Mouse (Mus musculus): ENCODE measurements at regions not wholly inside any gene's neighbourhood (a gene's known extent, or its start where the extent isn't known, plus 50 kb on each side); places are given as distances from the start of the nearest gene placed in this dataset.

- Histone ChIP-seq H3K36me3 (ENCODE audit: control insufficient read depth, insufficient read depth, low read length) (no peaks in the 10 kb centered on the region), H3K4me2 (ENCODE audit: low read depth, low read length, severe bottlenecking) (no peak overlapping the region), H3K27ac (ENCODE audit: low read depth, low read length) (no peak overlapping the region), H3K9me3 (ENCODE audit: control insufficient read depth, low read length) (no peaks in the 10 kb centered on the region), H3K4me1 (replicated peaks; ENCODE audit: control insufficient read depth, insufficient read depth, low read length) (no peaks in the 10 kb centered on the region), H3K27me3 (ENCODE audit: control insufficient read depth, insufficient read depth, low read length) (no peaks in the 10 kb centered on the region), H3K9ac (ENCODE audit: low read length) (no peak overlapping the region), H3K4me3 (ENCODE audit: low read depth, low read length) (no peak overlapping the region)
- WGBS = 27% methylated on average over 8 of the region's 8 CpGs
- DNase-seq (ENCODE audit: low spot score) = no peak
- ATAC-seq (replicated peaks; ENCODE audit: low FRiP score) = no peak
These were observed 86.5 kb upstream of the Gpr139 start for GRCm38 (mm10) chr7:119270826-119271420.

GRCm38 (mm10) chr7:119258222-119258621 is 73.8 kb upstream of the Gpr139 start:
- Histone ChIP-seq H3K9ac (ENCODE audit: low read length) (no peak overlapping the region), H3K27me3 (ENCODE audit: control insufficient read depth, insufficient read depth, low read length) (no peaks in the 10 kb centered on the region), H3K4me3 (ENCODE audit: low read depth, low read length) (no peak overlapping the region), H3K36me3 (ENCODE audit: control insufficient read depth, insufficient read depth, low read length) (no peaks in the 10 kb centered on the region), H3K27ac (ENCODE audit: low read depth, low read length) (no peak overlapping the region), H3K4me1 (replicated peaks; ENCODE audit: control insufficient read depth, insufficient read depth, low read length) (no peaks in the 10 kb centered on the region), H3K4me2 (ENCODE audit: low read depth, low read length, severe bottlenecking) (no peak overlapping the region), H3K9me3 (ENCODE audit: control insufficient read depth, low read length) (no peaks in the 10 kb centered on the region)
- 89% methylated on average over 3 of the region's 3 CpGs for WGBS
- no peak for ATAC-seq (replicated peaks; ENCODE audit: low FRiP score)
- no peak for DNase-seq (ENCODE audit: low spot score)

GRCm38 (mm10) chr7:119256916-119257315 is 72.5 kb upstream of the Gpr139 start:
- DNase-seq (ENCODE audit: low spot score) = no peak
- Histone ChIP-seq H3K27ac (ENCODE audit: low read depth, low read length) (no peak overlapping the region), H3K4me3 (ENCODE audit: low read depth, low read length) (no peak overlapping the region), H3K27me3 (ENCODE audit: control insufficient read depth, insufficient read depth, low read length) (no peaks in the 10 kb centered on the region), H3K4me1 (replicated peaks; ENCODE audit: control insufficient read depth, insufficient read depth, low read length) (no peaks in the 10 kb centered on the region), H3K4me2 (ENCODE audit: low read depth, low read length, severe bottlenecking) (no peak overlapping the region), H3K9me3 (ENCODE audit: control insufficient read depth, low read length) (no peaks in the 10 kb centered on the region), H3K9ac (ENCODE audit: low read length) (no peak overlapping the region), H3K36me3 (ENCODE audit: control insufficient read depth, insufficient read depth, low read length) (no peaks in the 10 kb centered on the region)
- no peak for ATAC-seq (replicated peaks; ENCODE audit: low FRiP score)
- WGBS = 90% methylated on average over 3 of the region's 3 CpGs

GRCm38 (mm10) chr7:119252742-119253141 is 68.3 kb upstream of the Gpr139 start:
- H3K4me2 ChIP-seq (ENCODE audit: low read depth, low read length, severe bottlenecking) = no peak overlapping the region
- no peaks in the 10 kb centered on the region for H3K36me3 ChIP-seq (ENCODE audit: control insufficient read depth, insufficient read depth, low read length)
- no peaks in the 10 kb centered on the region for H3K27me3 ChIP-seq (ENCODE audit: control insufficient read depth, insufficient read depth, low read length)
- H3K4me1 ChIP-seq (replicated peaks; ENCODE audit: control insufficient read depth, insufficient read depth, low read length) = no peaks in the 10 kb centered on the region
- H3K4me3 ChIP-seq (ENCODE audit: low read depth, low read length) = no peak overlapping the region
- 75% methylated on average over 2 of the region's 2 CpGs for WGBS
- H3K27ac ChIP-seq (ENCODE audit: low read depth, low read length) = no peak overlapping the region
- no peak for ATAC-seq (replicated peaks; ENCODE audit: low FRiP score)
- no peak for DNase-seq (ENCODE audit: low spot score)
- H3K9ac ChIP-seq (ENCODE audit: low read length) = no peak overlapping the region
- H3K9me3 ChIP-seq (ENCODE audit: control insufficient read depth, low read length) = no peaks in the 10 kb centered on the region

GRCm38 (mm10) chr7:119251679-119252078 is 67.3 kb upstream of the Gpr139 start:
- Histone ChIP-seq H3K27ac (ENCODE audit: low read depth, low read length) (no peak overlapping the region), H3K27me3 (ENCODE audit: control insufficient read depth, insufficient read depth, low read length) (no peaks in the 10 kb centered on the region), H3K9me3 (ENCODE audit: control insufficient read depth, low read length) (no peaks in the 10 kb centered on the region), H3K4me3 (ENCODE audit: low read depth, low read length) (no peak overlapping the region), H3K4me2 (ENCODE audit: low read depth, low read length, severe bottlenecking) (no peak overlapping the region), H3K4me1 (replicated peaks; ENCODE audit: control insufficient read depth, insufficient read depth, low read length) (no peaks in the 10 kb centered on the region), H3K9ac (ENCODE audit: low read length) (no peak overlapping the region), H3K36me3 (ENCODE audit: control insufficient read depth, insufficient read depth, low read length) (no peaks in the 10 kb centered on the region)
- ATAC-seq (replicated peaks; ENCODE audit: low FRiP score) = no peak
- no peak for DNase-seq (ENCODE audit: low spot score)
- 59% methylated on average over 1 of the region's 1 CpGs for WGBS

GRCm38 (mm10) chr7:119250381-119250780 is 66.0 kb upstream of the Gpr139 start:
- Histone ChIP-seq H3K36me3 (ENCODE audit: control insufficient read depth, insufficient read depth, low read length) (no peaks in the 10 kb centered on the region), H3K9me3 (ENCODE audit: control insufficient read depth, low read length) (no peaks in the 10 kb centered on the region), H3K27me3 (ENCODE audit: control insufficient read depth, insufficient read depth, low read length) (no peaks in the 10 kb centered on the region), H3K4me3 (ENCODE audit: low read depth, low read length) (no peak overlapping the region), H3K9ac (ENCODE audit: low read length) (no peak overlapping the region), H3K27ac (ENCODE audit: low read depth, low read length) (no peak overlapping the region), H3K4me1 (replicated peaks; ENCODE audit: control insufficient read depth, insufficient read depth, low read length) (no peaks in the 10 kb centered on the region), H3K4me2 (ENCODE audit: low read depth, low read length, severe bottlenecking) (no peak overlapping the region)
- WGBS = 88% methylated on average over 3 of the region's 3 CpGs
- ATAC-seq (replicated peaks; ENCODE audit: low FRiP score) (no peak), DNase-seq (ENCODE audit: low spot score) (no peak)

- H3K9ac ChIP-seq (ENCODE audit: low read length) = no peak overlapping the region
- ATAC-seq (replicated peaks; ENCODE audit: low FRiP score) (no peak), DNase-seq (ENCODE audit: low spot score) (no peak)
- no peaks in the 10 kb centered on the region for H3K27me3 ChIP-seq (ENCODE audit: control insufficient read depth, insufficient read depth, low read length)
- no peak overlapping the region for H3K4me3 ChIP-seq (ENCODE audit: low read depth, low read length)
- no peaks in the 10 kb centered on the region for H3K9me3 ChIP-seq (ENCODE audit: control insufficient read depth, low read length)
- H3K27ac ChIP-seq (ENCODE audit: low read depth, low read length) = no peak overlapping the region
- 80% methylated on average over 5 of the region's 5 CpGs for WGBS
- H3K4me2 ChIP-seq (ENCODE audit: low read depth, low read length, severe bottlenecking) = no peak overlapping the region
- H3K4me1 ChIP-seq (replicated peaks; ENCODE audit: control insufficient read depth, insufficient read depth, low read length) = no peaks in the 10 kb centered on the region
- no peaks in the 10 kb centered on the region for H3K36me3 ChIP-seq (ENCODE audit: control insufficient read depth, insufficient read depth, low read length)
These were observed 60.4 kb upstream of the Gpr139 start for GRCm38 (mm10) chr7:119244785-119245184.

- Histone ChIP-seq H3K9me3 (ENCODE audit: control insufficient read depth, low read length) (no peaks in the 10 kb centered on the region), H3K4me1 (replicated peaks; ENCODE audit: control insufficient read depth, insufficient read depth, low read length) (no peaks in the 10 kb centered on the region), H3K27me3 (ENCODE audit: control insufficient read depth, insufficient read depth, low read length) (no peaks in the 10 kb centered on the region), H3K9ac (ENCODE audit: low read length) (no peak overlapping the region), H3K36me3 (ENCODE audit: control insufficient read depth, insufficient read depth, low read length) (no peaks in the 10 kb centered on the region), H3K4me2 (ENCODE audit: low read depth, low read length, severe bottlenecking) (no peak overlapping the region), H3K27ac (ENCODE audit: low read depth, low read length) (no peak overlapping the region), H3K4me3 (ENCODE audit: low read depth, low read length) (no peak overlapping the region)
- WGBS = 85% methylated on average over 6 of the region's 6 CpGs
- ATAC-seq (replicated peaks; ENCODE audit: low FRiP score) (no peak), DNase-seq (ENCODE audit: low spot score) (no peak)
These were observed 51.9 kb upstream of the Gpr139 start for GRCm38 (mm10) chr7:119236343-119236742.
